Mouse (Mus musculus) adipocyte (in vitro differentiated cells): ENCODE results near the gene Olfr1170.

Experiments
- DNase-seq: peaks from one replicate; pipeline ENCODE4 v3.0.0-alpha.2; 2016; ENCODE audit warnings: low spot score

The Olfr1170 gene

GRCm38 (mm10) chr2:88228234-88228633 lies at the start of gene Olfr1170:
TSS of gene Olfr1170 (minus strand) at chr2:88228334.
- DNase-seq: no peak

- DNase-seq: no peak
Measured at GRCm38 (mm10) chr2:88220784-88221183, 7.3 kb downstream of the Olfr1170 start.

GRCm38 (mm10) chr2:88181580-88181979 lies 46.6 kb downstream of the Olfr1170 start, which contains the start of gene Olfr1168:
TSS of gene Olfr1168 (plus strand) at chr2:88181880.
- DNase-seq: no peak
